Mouse (Mus musculus) brain, embryonic 18.5 days (tissue): ENCODE measurements around the gene Cyb561a3.
"Not testable (repeated sequence)": the region's sequence is repeated elsewhere in the genome, so short reads cannot be mapped to it uniquely, and the experiment has no call there.

Experiments used
- DNase-seq: peaks from one replicate; pipeline ENCODE4 v3.0.0-alpha.2; 2012; ENCODE audit warnings: low read depth, low spot score

Gene Cyb561a3

DNA sequence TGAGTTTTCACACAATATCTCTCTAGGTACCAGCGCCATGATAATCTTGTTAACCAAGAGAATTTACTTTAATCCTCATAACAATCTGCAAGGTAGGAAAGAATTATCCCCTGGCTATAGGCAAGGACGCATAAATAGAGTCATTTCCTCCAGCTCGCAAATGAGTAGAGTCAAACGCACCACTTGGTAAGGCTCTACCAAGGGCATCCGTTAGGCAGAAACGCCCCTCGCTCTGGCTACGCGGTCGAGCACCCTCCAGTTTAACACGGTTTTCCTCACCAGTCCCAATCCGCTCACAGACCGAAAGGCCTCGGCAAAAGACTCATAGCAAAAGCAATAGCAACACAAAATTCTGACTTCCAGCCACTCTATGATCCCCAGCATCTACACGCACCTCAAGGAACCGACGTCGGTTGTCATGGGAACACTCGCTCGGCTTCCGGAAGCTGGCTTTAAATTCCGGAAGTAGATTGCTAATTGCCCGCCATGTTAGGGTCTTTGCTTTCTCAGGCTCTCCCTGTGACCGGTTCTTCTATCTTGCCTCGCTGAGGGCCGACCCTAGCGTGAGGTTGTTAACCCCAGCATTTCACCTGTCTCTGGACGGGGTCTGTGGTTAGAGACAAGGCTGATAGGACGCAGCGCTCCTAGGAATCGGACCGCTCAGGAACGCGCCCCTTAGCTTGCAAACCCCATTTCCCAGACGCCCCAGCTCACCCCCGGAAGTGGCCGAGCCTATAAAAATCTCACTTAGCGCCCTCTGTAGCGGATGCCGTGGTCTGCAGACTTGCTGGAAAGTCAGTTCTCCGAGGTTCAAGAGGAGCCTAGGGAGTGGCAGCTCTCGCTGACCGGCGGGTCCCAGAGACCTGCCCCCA, at the start of gene Cyb561a3, which contains the start of gene Tmem138:
Cyb561a3 (plus strand) TSS at position 483 of the 872 bp plus-strand sequence.
Tmem138 (minus strand) TSS at position 673 of the 872 bp plus-strand sequence.
- peak; percentile 93 for DNase-seq

DNA sequence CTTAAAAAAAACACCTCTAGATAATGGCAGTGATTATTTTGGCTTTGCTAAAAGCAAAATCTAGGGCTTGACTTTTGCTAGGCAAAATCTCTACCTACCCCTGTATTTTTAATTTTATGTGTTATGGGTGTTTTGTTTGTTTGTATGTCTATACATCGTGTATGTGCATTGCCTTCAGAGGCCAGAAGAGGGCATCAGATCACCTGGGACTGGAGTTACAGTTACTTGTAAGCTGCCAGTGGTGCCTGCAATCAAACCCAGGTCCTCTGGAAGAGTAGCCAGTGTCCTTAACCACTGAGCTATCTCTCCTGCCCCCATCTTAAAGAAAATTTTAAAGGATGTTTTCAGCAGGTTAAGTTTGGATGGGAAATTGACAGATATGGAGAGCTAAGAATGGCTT, 46.9 kb upstream of the Cyb561a3 start:
- DNase-seq, result no peak

DNA sequence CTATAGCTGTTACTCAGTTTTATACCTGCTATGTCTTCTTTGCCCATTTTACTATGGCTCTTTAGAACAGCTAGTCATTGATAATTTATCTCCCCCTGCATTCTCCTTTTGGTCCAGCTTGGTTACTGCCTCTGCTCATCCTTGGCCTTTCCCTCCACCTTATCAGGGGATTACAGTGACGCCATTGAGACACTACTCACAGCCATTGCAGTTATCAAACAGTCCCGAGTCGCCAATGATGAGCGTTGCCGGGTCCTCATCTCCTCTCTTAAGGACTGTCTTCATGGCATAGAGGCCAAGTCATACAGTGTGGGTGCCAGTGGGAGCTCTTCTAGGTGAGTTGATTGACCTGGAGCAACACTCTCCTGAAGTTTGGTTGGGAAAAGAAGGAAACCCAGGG, 37.5 kb upstream of the Cyb561a3 start:
- no peak for DNase-seq

DNA sequence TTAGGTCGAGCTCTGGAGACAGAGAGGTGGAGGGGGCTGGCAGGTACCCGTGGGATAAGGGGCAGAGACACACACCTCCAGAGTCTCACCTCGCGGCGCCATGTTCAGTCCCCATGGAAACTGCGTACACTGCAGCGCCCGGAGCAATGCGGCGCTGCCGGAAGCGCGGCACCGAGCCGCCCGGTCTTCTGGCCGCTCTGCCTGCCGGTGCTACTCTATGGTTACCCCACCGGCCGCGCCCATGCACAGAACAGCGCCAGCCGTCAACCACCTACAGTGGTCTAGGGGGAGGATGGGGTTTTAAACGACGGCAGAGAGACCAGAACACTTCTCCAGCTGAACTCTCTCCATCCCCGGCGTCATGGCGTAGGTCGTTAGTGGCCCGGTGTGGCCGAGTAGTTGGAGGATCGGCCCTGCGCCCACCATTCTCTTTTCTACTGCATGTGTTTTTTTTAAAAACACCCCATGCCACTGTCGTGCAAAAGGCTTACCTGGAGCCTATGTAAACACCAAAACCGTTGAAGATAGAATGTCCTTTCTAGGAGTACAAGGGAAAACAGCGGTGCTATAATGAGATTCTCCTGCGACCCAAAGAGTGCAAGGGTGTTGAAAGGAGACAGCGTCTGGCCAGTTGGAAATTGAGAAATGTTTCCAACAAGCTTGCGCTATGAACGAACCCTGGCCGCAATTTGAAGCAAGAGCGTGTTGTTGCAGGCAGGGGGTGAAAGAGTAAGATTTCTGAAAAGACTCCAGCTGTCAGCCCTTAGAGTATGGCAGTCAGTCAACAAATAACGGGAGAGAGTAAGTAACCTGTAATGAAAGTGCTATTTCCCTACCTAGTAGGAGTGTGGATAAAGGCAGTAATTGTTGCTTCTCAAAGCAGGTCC, 21.1 kb upstream of the Cyb561a3 start, which contains the start of gene Tmem216:
Tmem216 (minus strand) TSS at position 615 of the 887 bp plus-strand sequence.
- DNase-seq, result peak; percentile 67

- DNase-seq, result no peak
These were observed 20.0 kb upstream of the Cyb561a3 start for GRCm38 (mm10) chr19:10557001-10557400.

DNA sequence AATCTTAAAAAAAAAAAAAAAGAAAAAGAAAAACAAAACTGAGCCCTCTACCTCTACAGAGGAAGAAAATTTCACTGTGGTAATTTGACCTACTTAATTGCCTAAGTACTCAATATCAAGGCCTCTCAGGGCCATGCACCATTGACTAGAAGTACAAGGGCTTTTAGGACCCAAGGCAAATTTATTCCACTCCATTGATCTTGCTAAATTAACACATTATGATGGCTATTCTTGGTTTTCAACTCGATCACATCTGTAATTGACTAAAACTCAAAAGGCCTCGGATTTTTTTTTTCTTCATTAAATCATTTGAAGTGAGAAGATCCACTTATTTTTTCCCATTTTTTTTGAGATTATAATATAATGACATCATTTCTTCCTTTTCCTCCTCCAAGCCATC, 19.5 kb upstream of the Cyb561a3 start:
- DNase-seq, result no peak

- not testable (repeated sequence) for DNase-seq
These were observed 19.1 kb upstream of the Cyb561a3 start for GRCm38 (mm10) chr19:10557837-10558375.

- DNase-seq, result no peak
These were observed 16.9 kb upstream of the Cyb561a3 start for GRCm38 (mm10) chr19:10560108-10560507.

- no peak for DNase-seq
These were observed 15.2 kb upstream of the Cyb561a3 start for GRCm38 (mm10) chr19:10561558-10562314.

- no peak for DNase-seq
These were observed 14.6 kb upstream of the Cyb561a3 start for GRCm38 (mm10) chr19:10562351-10562750.

GRCm38 (mm10) chr19:10564278-10564677, 12.7 kb upstream of the Cyb561a3 start:
- no peak for DNase-seq

DNA sequence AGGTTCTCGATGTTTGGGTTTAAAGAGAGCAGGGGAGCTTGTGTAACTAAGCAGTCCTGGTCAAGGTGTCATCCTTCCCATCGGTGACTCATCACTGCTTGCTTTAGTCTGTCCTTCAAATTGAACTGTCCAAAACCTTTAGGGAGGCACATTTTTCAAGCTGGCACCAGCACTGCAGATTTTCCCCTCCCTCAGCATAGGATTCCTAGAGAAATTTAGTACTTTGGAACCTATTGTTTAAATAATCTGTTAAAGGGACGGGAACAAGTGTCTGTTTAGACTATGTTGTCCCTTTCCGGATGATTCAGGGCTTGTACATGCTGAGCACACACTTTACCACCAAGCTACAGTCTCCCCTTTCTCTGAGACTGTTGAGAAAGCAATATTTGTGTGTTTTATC, 11.8 kb upstream of the Cyb561a3 start:
- DNase-seq, result no peak

DNA sequence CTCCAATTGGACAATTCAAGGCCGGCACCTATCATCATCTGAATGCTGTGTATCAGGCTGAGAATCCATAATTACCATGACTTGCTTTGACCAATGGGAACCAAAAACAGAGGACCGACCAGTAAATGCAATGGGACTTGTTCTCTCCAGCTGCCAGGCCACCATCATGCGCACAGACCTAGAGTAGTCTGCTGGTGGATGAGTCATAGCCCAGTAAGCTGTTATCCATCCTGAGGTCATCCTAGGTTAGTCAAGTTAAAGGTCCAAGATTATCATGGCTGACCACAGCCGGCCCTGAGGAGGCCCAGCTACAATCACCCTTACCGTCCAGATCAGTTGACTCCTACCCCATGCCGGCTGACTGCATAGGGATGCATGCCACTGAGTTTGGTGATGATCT, 7.3 kb upstream of the Cyb561a3 start:
- no peak for DNase-seq

GRCm38 (mm10) chr19:10580102-10580501, 3.1 kb downstream of the Cyb561a3 start:
- DNase-seq, result no peak

DNA sequence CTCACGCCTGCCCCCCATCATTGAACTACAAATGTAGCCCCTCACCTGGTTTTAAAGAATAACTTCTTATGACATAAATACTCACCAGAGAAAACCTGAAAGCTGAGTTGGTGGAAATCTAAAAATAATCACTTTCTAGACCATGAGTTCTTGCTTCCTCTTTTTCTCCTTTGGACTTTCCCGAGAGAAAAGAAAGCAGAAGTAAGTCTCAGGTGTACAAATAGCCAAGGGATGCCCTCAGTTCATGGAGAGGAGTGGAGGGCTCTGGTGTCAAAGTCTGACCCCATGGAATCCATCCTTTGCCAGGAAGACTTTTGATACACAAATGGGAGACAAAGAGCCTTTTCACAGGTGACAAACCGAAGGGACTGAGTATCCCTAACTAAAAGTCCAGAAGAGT, 3.8 kb downstream of the Cyb561a3 start:
- DNase-seq, result no peak

- DNase-seq, result no peak
These were observed 5.0 kb downstream of the Cyb561a3 start for GRCm38 (mm10) chr19:10581984-10582383.

DNA sequence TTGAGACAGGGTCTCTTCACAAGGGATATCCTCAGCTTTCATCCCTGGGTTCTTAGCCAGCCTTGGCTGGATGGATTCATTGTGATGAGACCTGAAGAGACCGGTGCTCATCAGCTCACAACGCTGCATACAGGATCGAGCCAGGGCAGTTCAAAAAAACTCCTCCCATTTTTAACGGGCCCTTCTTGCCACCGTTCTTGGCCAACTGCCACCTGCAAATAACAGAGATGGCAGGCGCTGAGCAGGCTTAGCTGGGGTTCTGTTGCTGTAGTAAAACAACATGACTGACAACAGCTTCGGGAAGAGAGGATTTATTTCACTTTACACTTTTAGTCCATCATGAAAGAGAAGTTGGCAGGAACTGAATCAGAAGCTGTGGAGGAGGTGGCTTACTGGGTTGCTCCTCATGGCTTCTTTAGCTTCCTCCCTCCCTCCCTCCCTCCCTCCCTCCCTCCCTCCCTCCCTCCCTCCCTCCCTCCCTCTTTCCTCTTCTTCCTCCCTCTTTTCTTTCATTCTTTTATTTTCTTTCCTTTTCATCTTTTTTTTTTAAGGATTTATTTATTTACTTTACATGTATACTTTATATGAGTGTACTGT, 6.7 kb downstream of the Cyb561a3 start:
- DNase-seq, result no peak

DNA sequence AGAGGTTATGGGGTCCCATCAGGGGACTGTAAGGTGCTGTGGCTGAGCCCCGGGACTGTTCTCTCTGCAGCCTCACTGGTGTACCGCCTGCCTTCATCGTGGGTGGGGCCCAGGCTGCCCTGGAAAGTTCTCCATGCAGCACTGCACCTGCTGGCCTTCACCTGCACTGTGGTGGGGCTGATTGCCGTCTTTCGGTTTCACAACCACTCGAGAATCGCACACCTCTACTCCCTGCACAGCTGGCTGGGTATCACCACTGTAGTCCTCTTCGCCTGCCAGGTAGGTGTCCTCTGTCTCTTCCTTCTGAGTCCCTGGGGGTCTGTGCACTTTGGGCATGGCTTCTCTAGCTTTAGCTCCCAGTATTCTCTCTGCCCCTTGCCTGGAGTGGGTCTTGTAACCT, 8.1 kb downstream of the Cyb561a3 start:
- DNase-seq, result no peak

DNA sequence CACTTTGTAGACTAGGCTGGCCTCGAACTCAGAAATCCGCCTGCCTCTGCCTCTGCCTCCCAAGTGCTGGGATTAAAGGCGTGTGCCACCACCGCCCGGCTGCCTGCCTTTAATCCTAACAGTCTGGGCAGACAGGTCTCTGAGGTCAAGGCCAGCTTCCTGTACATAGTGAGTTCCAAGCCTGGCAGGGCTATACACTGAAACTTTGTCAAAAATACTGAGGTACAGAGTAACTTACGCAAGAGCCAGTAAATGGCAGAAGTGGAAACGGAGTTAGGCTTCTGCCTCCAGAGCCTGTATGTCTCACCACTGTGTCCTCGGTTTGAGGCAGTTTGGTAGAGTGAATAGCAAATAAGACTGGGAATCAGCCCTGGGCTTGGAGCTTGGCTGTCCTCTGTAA, 10.3 kb downstream of the Cyb561a3 start:
- DNase-seq, result no peak

DNA sequence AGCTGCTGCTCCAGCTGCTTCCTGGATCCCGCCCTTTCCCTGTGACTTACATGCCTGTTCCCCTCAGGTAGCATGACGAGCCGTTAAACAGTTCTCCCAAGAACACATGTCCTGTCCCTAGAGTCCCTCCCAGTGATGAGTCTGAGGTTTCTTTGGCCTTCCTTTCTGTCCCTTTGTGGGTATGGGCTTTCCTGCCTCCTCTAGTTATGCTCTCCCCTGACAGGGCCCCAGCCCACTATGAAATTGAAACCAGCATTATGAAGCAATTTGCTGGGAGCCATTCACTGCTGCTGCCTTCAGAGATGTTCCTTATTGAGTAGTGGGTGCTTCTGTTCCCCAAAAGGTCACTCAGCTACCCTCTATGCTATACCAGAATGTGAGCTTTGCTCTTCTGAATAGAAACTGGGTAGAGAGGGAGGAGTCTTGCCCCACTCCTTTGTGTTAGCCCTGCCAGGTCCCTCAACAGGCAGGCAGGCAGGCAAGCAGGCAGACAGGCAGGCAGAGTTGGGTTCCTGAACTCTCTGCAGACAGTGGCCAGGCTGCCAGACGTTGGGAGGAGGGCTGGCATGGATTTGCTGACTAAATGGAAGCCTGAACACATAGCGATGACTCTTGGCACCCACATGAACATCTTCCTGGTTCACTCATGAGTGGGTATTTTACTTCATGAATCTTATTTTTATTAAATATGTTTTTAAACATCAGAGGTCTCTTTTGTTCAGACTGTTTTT, 12.3 kb downstream of the Cyb561a3 start:
- no peak for DNase-seq
